Mouse (Mus musculus): ENCODE data around the gene Csrp1. TPM values are rescaled to one million over a fixed set of nuclear protein-coding genes. Genes with fewer than 3 reads are reported as not detected.
A peak's percentile ranks its signal among the peaks of the same experiment; 100 is the strongest.

The Csrp1 gene
- total and polyA plus RNA-seq, 2 experiments from 2014 or later = 145 to 840 TPM

- Histone ChIP-seq H3K27ac (ENCODE audit: low read depth) (no peak overlapping the region), H3K36me3 (replicated peaks; ENCODE audit: control insufficient read depth, insufficient read depth, low read length) (no peaks in the 10 kb centered on the region), H3K27me3 (ENCODE audit: control insufficient read depth, insufficient read depth, low read length) (no peaks in the 10 kb centered on the region), H3K9me3 (replicated peaks; ENCODE audit: control insufficient read depth, low read length) (no peaks in the 10 kb centered on the region), H3K4me3 (ENCODE audit: low read depth, low read length) (no peak overlapping the region), H3K9ac (replicated peaks; ENCODE audit: low read depth, low read length) (no peak overlapping the region), H3K4me2 (ENCODE audit: low read depth, low read length) (no peak overlapping the region), H3K4me1 (ENCODE audit: control insufficient read depth, insufficient read depth) (peaks cover 54% of the 10 kb centered on the region)
- DNase-seq (ENCODE audit: low spot score) (no peak), ATAC-seq (ENCODE audit: insufficient read depth, low read depth) (no peak)
- TF ChIP-seq CTCF (IDR thresholded peaks at IDR 0.05; ENCODE audit: low read depth) (no peak), EP300 (IDR thresholded peaks at IDR 0.05; ENCODE audit: low read depth) (no peak)
- WGBS = 82% methylated on average over 13 of the region's 13 CpGs
Observed at GRCm38 (mm10) chr1:135792143-135792939, 72.5 kb downstream of the Csrp1 start.

- peaks cover 52% of the 10 kb centered on the region for H3K4me1 ChIP-seq (ENCODE audit: control insufficient read depth, insufficient read depth)
- H3K9ac ChIP-seq (replicated peaks; ENCODE audit: low read depth, low read length) = peak overlapping the region; percentile 47
- peak overlapping the region; percentile 25 for H3K4me3 ChIP-seq (ENCODE audit: low read depth, low read length)
- no peaks in the 10 kb centered on the region for H3K9me3 ChIP-seq (replicated peaks; ENCODE audit: control insufficient read depth, low read length)
- H3K36me3 ChIP-seq (replicated peaks; ENCODE audit: control insufficient read depth, insufficient read depth, low read length) = no peaks in the 10 kb centered on the region
- 18% methylated on average over 27 of the region's 27 CpGs for WGBS
- ATAC-seq (ENCODE audit: insufficient read depth, low read depth) (peak; percentile 19; the same call in 1 of the 2 replicates), DNase-seq (ENCODE audit: low spot score) (no peak)
- TF ChIP-seq EP300 (IDR thresholded peaks at IDR 0.05; ENCODE audit: low read depth) (no peak), CTCF (IDR thresholded peaks at IDR 0.05; ENCODE audit: low read depth) (no peak)
- no peaks in the 10 kb centered on the region for H3K27me3 ChIP-seq (ENCODE audit: control insufficient read depth, insufficient read depth, low read length)
- H3K27ac ChIP-seq (ENCODE audit: low read depth) = peak overlapping the region; percentile 75
- peak overlapping the region; percentile 55 for H3K4me2 ChIP-seq (ENCODE audit: low read depth, low read length)
Observed at GRCm38 (mm10) chr1:135793370-135794215, 73.7 kb downstream of the Csrp1 start.

- H3K27me3 ChIP-seq (ENCODE audit: control insufficient read depth, insufficient read depth, low read length) = no peaks in the 10 kb centered on the region
- H3K4me1 ChIP-seq (ENCODE audit: control insufficient read depth, insufficient read depth) = peaks cover 52% of the 10 kb centered on the region
- DNase-seq (ENCODE audit: low spot score) = peak; percentile 81
- peak overlapping the region; percentile 75 for H3K27ac ChIP-seq (ENCODE audit: low read depth)
- no peaks in the 10 kb centered on the region for H3K36me3 ChIP-seq (replicated peaks; ENCODE audit: control insufficient read depth, insufficient read depth, low read length)
- TF ChIP-seq EP300 (IDR thresholded peaks at IDR 0.05; ENCODE audit: low read depth) = peak; percentile 69
- no peak for TF ChIP-seq CTCF (IDR thresholded peaks at IDR 0.05; ENCODE audit: low read depth)
- no peaks in the 10 kb centered on the region for H3K9me3 ChIP-seq (replicated peaks; ENCODE audit: control insufficient read depth, low read length)
- peak overlapping the region; percentile 55 for H3K4me2 ChIP-seq (ENCODE audit: low read depth, low read length)
- H3K4me3 ChIP-seq (ENCODE audit: low read depth, low read length) = peak overlapping the region; percentile 25
- peak overlapping the region; percentile 47 for H3K9ac ChIP-seq (replicated peaks; ENCODE audit: low read depth, low read length)
- peak; percentile 48 for ATAC-seq (ENCODE audit: insufficient read depth, low read depth)
- WGBS = 10% methylated on average over 20 of the region's 20 CpGs
Observed at GRCm38 (mm10) chr1:135794216-135795134, 74.6 kb downstream of the Csrp1 start.

- ATAC-seq (ENCODE audit: insufficient read depth, low read depth) (no peak), DNase-seq (ENCODE audit: low spot score) (no peak)
- Histone ChIP-seq H3K27ac (ENCODE audit: low read depth) (peak overlapping the region; percentile 95), H3K36me3 (replicated peaks; ENCODE audit: control insufficient read depth, insufficient read depth, low read length) (0 out of 2 replicates have a peak, but pooled peaks cover 7% of the 10 kb centered on the region), H3K27me3 (ENCODE audit: control insufficient read depth, insufficient read depth, low read length) (no peaks in the 10 kb centered on the region), H3K9ac (replicated peaks; ENCODE audit: low read depth, low read length) (0 out of 2 replicates have a peak overlapping the region, but pooled peaks have one; percentile 68), H3K4me1 (ENCODE audit: control insufficient read depth, insufficient read depth) (peaks cover 57% of the 10 kb centered on the region), H3K4me3 (ENCODE audit: low read depth, low read length) (no peak overlapping the region), H3K4me2 (ENCODE audit: low read depth, low read length) (0 out of 2 replicates have a peak overlapping the region, but pooled peaks have one; percentile 57), H3K9me3 (replicated peaks; ENCODE audit: control insufficient read depth, low read length) (no peaks in the 10 kb centered on the region)
- TF ChIP-seq EP300 (IDR thresholded peaks at IDR 0.05; ENCODE audit: low read depth) (no peak), CTCF (IDR thresholded peaks at IDR 0.05; ENCODE audit: low read depth) (no peak)
- WGBS = 60% methylated on average over 1 of the region's 1 CpGs
Observed at GRCm38 (mm10) chr1:135798492-135798891, 78.6 kb downstream of the Csrp1 start.
